Mouse (Mus musculus): Measurements from ENCODE around the gene Ccnjl. TPM values are rescaled to one million over a fixed set of nuclear protein-coding genes. Genes with fewer than 3 reads are reported as not detected.

Ccnjl gene
- polyA plus RNA-seq, 1 experiment from 2014 or later: 28.0 TPM

DNA sequence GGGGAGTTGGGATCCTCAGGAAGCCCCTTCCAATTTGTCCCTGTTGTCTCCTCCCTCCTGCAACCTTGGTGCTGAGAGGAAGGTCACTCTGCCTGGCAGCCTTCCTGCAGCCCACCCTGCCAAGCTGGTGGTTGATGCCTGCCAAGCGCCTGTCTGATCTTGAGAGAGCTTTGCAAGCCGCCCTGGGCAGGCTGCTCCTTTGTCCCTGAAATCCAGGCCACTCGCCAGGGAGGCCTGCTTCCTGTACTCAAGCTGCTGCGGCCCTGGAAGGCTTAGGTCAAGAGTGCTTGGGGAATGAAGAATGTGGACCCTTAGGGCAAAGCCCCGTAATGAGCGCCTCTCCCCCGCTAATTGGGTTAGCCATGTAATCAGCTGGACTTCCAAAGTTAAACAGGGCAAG, 19.6 kb downstream of the Ccnjl start:
- no peaks in the 10 kb centered on the region for H3K9me3 ChIP-seq (replicated peaks; ENCODE audit: control insufficient read depth, low read length)
- no peaks in the 10 kb centered on the region for H3K36me3 ChIP-seq (replicated peaks; ENCODE audit: control insufficient read depth, insufficient read depth, low read depth, low read length)
- H3K4me2 ChIP-seq (ENCODE audit: low read depth, low read length): no peak overlapping the region; the same call in 1 of the 2 replicates
- H3K4me1 ChIP-seq (ENCODE audit: control insufficient read depth, insufficient read depth, low read length): peaks cover 7% of the 10 kb centered on the region
- no peak overlapping the region for H3K4me3 ChIP-seq (ENCODE audit: low read depth, low read length)
- H3K27me3 ChIP-seq (ENCODE audit: control insufficient read depth, insufficient read depth, low read length): no peaks in the 10 kb centered on the region
- 5% methylated on average over 7 of the region's 7 CpGs for WGBS
- H3K27ac ChIP-seq (replicated peaks; ENCODE audit: low read depth, low read length): 0 out of 2 replicates have a peak overlapping the region, but pooled peaks have one; percentile 41
- ATAC-seq (replicated peaks; ENCODE audit: insufficient number of reproducible peaks, low FRiP score, low TSS enrichment, low read depth) (0 out of 2 replicates have a peak, but pooled peaks have one; percentile 14), DNase-seq (ENCODE audit: low spot score) (peak; percentile 61)
- H3K9ac ChIP-seq (replicated peaks; ENCODE audit: low read length): no peak overlapping the region; the same call in 1 of the 2 replicates

DNA sequence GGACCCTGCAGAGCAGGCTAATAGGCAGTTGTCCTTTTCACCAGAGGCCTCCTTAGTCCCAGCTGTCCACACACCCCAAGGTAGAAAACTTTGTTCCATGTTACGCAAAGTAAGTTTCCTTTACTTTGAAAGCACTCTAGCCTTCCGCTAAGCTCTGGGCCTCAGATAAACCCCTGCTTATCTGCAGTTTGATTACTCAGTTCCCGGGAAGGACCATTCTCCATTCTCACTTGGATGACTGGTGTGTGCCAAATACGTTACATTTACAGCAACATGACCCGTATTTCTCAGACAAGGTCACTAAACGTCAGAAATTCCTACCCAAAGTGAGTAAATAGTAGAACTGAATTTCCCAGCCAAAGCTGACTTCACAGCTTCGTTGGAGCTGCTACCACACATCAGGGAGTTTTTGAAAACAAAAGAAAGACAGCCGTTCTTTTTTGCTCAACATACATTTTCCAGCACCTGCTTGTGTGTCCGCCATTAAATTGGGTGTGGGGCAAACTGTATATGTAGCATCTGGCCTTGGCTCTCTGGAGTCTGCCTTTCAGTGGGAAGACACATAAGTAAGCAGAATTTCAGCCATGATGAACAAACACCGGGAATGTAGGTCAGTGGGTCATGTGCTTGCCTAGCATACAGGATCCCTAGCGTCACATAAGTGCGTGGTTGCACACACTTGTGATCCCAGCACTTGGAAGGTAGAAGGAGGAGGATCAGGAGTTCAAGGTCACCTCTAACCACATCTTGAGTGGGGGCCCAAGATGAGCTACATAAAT, 20.3 kb downstream of the Ccnjl start:
- 63% methylated on average over 12 of the region's 12 CpGs for WGBS
- H3K27ac ChIP-seq (replicated peaks; ENCODE audit: low read depth, low read length): 0 out of 2 replicates have a peak overlapping the region, but pooled peaks have one; percentile 41
- no peak overlapping the region for H3K9ac ChIP-seq (replicated peaks; ENCODE audit: low read length)
- no peaks in the 10 kb centered on the region for H3K9me3 ChIP-seq (replicated peaks; ENCODE audit: control insufficient read depth, low read length)
- no peaks in the 10 kb centered on the region for H3K36me3 ChIP-seq (replicated peaks; ENCODE audit: control insufficient read depth, insufficient read depth, low read depth, low read length)
- H3K4me2 ChIP-seq (ENCODE audit: low read depth, low read length): no peak overlapping the region
- no peak for DNase-seq (ENCODE audit: low spot score)
- H3K4me3 ChIP-seq (ENCODE audit: low read depth, low read length): no peak overlapping the region
- H3K27me3 ChIP-seq (ENCODE audit: control insufficient read depth, insufficient read depth, low read length): no peaks in the 10 kb centered on the region
- H3K4me1 ChIP-seq (ENCODE audit: control insufficient read depth, insufficient read depth, low read length): peaks cover 7% of the 10 kb centered on the region
- no peak for ATAC-seq (replicated peaks; ENCODE audit: insufficient number of reproducible peaks, low FRiP score, low TSS enrichment, low read depth)

DNA sequence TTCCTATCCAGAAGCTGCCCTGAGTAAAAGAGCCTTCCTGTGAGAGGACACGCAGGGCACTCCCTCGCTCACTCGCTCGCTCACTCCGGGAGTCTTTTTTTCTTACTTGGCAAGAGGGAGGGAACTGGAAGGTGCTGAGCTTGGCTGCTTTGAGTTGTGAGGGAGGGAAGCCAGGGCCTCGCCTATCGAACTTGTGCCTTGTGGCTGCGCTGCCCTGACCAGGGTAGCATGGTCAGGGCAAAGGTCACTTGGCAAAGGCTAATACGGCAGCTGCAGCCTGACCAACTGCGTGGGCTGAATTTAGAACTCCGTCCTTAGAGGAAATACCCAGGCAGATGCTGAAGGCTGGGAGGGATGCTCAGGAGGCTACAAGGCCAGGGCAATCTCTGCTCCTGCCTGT, 21.1 kb downstream of the Ccnjl start:
- DNase-seq (ENCODE audit: low spot score): no peak
- 35% methylated on average over 11 of the region's 11 CpGs for WGBS
- Histone ChIP-seq H3K4me2 (ENCODE audit: low read depth, low read length) (no peak overlapping the region), H3K4me1 (ENCODE audit: control insufficient read depth, insufficient read depth, low read length) (peaks cover 7% of the 10 kb centered on the region), H3K27me3 (ENCODE audit: control insufficient read depth, insufficient read depth, low read length) (no peaks in the 10 kb centered on the region), H3K36me3 (replicated peaks; ENCODE audit: control insufficient read depth, insufficient read depth, low read depth, low read length) (no peaks in the 10 kb centered on the region), H3K4me3 (ENCODE audit: low read depth, low read length) (no peak overlapping the region), H3K9ac (replicated peaks; ENCODE audit: low read length) (no peak overlapping the region), H3K27ac (replicated peaks; ENCODE audit: low read depth, low read length) (no peak overlapping the region), H3K9me3 (replicated peaks; ENCODE audit: control insufficient read depth, low read length) (no peaks in the 10 kb centered on the region)
- ATAC-seq (replicated peaks; ENCODE audit: insufficient number of reproducible peaks, low FRiP score, low TSS enrichment, low read depth): no peak

DNA sequence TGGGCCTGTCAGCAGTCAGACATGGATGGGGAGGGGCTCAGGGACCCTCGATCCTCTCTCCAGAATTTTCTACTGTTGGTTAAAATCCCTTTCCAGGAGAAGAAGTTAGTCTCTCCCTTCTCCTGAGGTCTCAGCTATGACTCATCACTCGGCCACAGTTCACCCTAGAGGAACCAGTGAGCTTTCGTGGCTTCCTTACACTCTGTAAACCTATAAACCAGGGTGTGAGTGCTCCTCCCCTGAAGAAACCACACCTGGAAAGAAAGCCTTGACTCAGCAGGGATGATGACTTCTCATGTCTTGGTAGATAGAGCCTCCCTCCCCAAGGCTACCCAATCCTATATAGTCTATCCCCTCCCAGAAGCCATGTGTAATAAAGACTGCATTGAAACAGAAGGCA, 23.2 kb downstream of the Ccnjl start:
- no peaks in the 10 kb centered on the region for H3K9me3 ChIP-seq (replicated peaks; ENCODE audit: control insufficient read depth, low read length)
- no peaks in the 10 kb centered on the region for H3K27me3 ChIP-seq (ENCODE audit: control insufficient read depth, insufficient read depth, low read length)
- no peak overlapping the region for H3K4me2 ChIP-seq (ENCODE audit: low read depth, low read length)
- H3K4me1 ChIP-seq (ENCODE audit: control insufficient read depth, insufficient read depth, low read length): peaks cover 7% of the 10 kb centered on the region
- H3K27ac ChIP-seq (replicated peaks; ENCODE audit: low read depth, low read length): no peak overlapping the region
- ATAC-seq (replicated peaks; ENCODE audit: insufficient number of reproducible peaks, low FRiP score, low TSS enrichment, low read depth) (no peak), DNase-seq (ENCODE audit: low spot score) (no peak)
- WGBS: 82% methylated on average over 3 of the region's 3 CpGs
- no peak overlapping the region for H3K4me3 ChIP-seq (ENCODE audit: low read depth, low read length)
- H3K36me3 ChIP-seq (replicated peaks; ENCODE audit: control insufficient read depth, insufficient read depth, low read depth, low read length): no peaks in the 10 kb centered on the region
- H3K9ac ChIP-seq (replicated peaks; ENCODE audit: low read length): no peak overlapping the region

DNA sequence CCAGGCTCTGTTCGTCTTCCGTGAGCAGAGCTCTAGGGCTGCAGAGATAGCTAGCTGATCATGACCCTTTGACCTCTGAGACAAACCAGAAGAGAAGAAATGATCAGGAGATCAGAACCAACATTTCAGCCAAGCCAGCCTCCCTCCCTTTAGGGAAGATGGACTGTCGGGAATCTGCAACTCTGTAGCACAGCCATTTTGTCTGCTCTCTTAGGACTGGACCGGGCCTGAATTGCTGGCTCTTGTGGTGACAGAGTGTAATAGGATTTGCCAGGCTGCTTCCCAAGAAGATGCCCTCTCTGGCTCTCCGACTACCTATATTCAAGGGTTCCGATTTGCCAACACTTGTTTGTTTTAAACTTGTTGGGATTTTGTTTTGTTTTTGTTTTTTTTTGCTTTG, 24.1 kb downstream of the Ccnjl start:
- H3K4me1 ChIP-seq (ENCODE audit: control insufficient read depth, insufficient read depth, low read length): peaks cover 7% of the 10 kb centered on the region
- no peak overlapping the region for H3K9ac ChIP-seq (replicated peaks; ENCODE audit: low read length)
- DNase-seq (ENCODE audit: low spot score): no peak
- H3K27me3 ChIP-seq (ENCODE audit: control insufficient read depth, insufficient read depth, low read length): no peaks in the 10 kb centered on the region
- no peak for ATAC-seq (replicated peaks; ENCODE audit: insufficient number of reproducible peaks, low FRiP score, low TSS enrichment, low read depth)
- H3K4me2 ChIP-seq (ENCODE audit: low read depth, low read length): no peak overlapping the region
- WGBS: 58% methylated on average over 6 of the region's 6 CpGs
- H3K36me3 ChIP-seq (replicated peaks; ENCODE audit: control insufficient read depth, insufficient read depth, low read depth, low read length): 0 out of 2 replicates have a peak, but pooled peaks cover 2% of the 10 kb centered on the region
- no peak overlapping the region for H3K4me3 ChIP-seq (ENCODE audit: low read depth, low read length)
- no peaks in the 10 kb centered on the region for H3K9me3 ChIP-seq (replicated peaks; ENCODE audit: control insufficient read depth, low read length)
- no peak overlapping the region for H3K27ac ChIP-seq (replicated peaks; ENCODE audit: low read depth, low read length)

DNA sequence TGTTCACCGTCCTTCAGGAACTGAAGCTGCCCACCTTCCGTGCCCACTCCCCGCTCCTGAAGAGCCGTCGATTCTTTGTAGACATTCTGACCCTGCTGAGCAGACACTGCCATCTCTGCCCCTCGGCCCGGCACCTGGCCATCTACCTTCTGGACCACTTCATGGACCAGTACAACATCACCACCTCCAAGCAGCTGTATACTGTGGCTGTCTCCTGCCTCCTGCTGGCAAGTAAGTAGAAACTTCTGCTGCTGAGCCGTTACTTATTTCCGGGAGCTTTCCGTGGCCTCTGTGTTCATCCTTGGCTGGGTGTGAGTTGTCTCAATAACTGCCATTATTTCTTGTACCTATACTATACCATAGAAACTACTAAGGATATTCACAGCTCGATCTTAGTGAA, 28.0 kb downstream of the Ccnjl start:
- Histone ChIP-seq H3K27me3 (ENCODE audit: control insufficient read depth, insufficient read depth, low read length) (no peaks in the 10 kb centered on the region), H3K4me2 (ENCODE audit: low read depth, low read length) (no peak overlapping the region), H3K36me3 (replicated peaks; ENCODE audit: control insufficient read depth, insufficient read depth, low read depth, low read length) (peaks cover 2% of the 10 kb centered on the region; the same call in 1 of the 2 replicates), H3K4me3 (ENCODE audit: low read depth, low read length) (no peak overlapping the region), H3K4me1 (ENCODE audit: control insufficient read depth, insufficient read depth, low read length) (no peaks in the 10 kb centered on the region), H3K27ac (replicated peaks; ENCODE audit: low read depth, low read length) (no peak overlapping the region), H3K9me3 (replicated peaks; ENCODE audit: control insufficient read depth, low read length) (no peaks in the 10 kb centered on the region), H3K9ac (replicated peaks; ENCODE audit: low read length) (no peak overlapping the region)
- ATAC-seq (replicated peaks; ENCODE audit: insufficient number of reproducible peaks, low FRiP score, low TSS enrichment, low read depth) (no peak), DNase-seq (ENCODE audit: low spot score) (no peak)
- 90% methylated on average over 11 of the region's 11 CpGs for WGBS

DNA sequence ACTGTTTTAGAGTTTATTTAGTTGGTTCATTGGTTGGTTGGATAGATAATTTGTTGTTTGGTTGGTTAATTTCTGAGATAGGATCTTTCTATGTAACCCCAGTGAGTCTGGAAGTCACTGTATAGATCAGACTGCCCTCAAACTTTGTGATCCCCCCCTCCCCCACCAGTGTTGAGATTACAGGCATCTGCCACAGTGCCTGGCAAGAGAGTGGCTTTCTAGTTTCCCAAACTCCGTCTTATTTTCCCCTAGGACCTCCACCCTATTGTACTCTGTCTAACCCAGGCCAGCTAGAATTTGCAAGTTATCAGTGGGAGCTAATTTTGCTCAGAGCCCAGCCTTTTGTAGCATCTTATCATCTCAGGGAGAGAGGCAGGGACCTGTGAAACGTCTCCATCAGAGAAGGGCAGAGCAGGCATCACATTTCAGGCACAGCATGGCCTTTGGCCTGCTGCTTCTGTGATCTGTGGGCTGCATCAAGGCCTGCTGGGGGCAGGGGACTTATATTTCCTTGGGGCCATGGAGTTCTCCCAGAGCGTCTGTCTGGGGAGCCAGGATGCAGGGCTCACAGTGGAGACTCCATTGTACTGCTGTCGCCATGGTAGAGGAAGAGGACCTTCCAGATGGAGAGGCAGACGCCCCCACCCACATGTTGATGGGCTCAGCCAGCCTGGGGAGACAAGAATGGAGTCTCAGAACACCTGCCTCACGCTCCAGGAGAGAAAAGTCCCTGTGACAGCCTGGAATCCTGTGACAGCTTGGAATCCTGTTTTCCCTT, 31.1 kb downstream of the Ccnjl start:
- ATAC-seq (replicated peaks; ENCODE audit: insufficient number of reproducible peaks, low FRiP score, low TSS enrichment, low read depth): peak; percentile 75
- no peak overlapping the region for H3K4me3 ChIP-seq (ENCODE audit: low read depth, low read length)
- no peak overlapping the region for H3K4me2 ChIP-seq (ENCODE audit: low read depth, low read length)
- no peaks in the 10 kb centered on the region for H3K9me3 ChIP-seq (replicated peaks; ENCODE audit: control insufficient read depth, low read length)
- no peak for DNase-seq (ENCODE audit: low spot score)
- no peaks in the 10 kb centered on the region for H3K4me1 ChIP-seq (ENCODE audit: control insufficient read depth, insufficient read depth, low read length)
- H3K9ac ChIP-seq (replicated peaks; ENCODE audit: low read length): no peak overlapping the region
- no peaks in the 10 kb centered on the region for H3K27me3 ChIP-seq (ENCODE audit: control insufficient read depth, insufficient read depth, low read length)
- WGBS: 11% methylated on average over 5 of the region's 6 CpGs
- peaks cover 2% of the 10 kb centered on the region; the same call in 1 of the 2 replicates for H3K36me3 ChIP-seq (replicated peaks; ENCODE audit: control insufficient read depth, insufficient read depth, low read depth, low read length)
- H3K27ac ChIP-seq (replicated peaks; ENCODE audit: low read depth, low read length): peak overlapping the region; percentile 16
